Mouse (Mus musculus) megakaryocyte-erythroid progenitor cell, adult 5 weeks (primary cell): ENCODE measurements around the gene Zfp467. TPM values are rescaled to one million over a fixed set of nuclear protein-coding genes. Genes with fewer than 3 reads are reported as not detected.

ENCODE experiments used
- polyA plus RNA-seq: library from polyadenylated mRNA; stranded (reverse); fragments of >175 nt; gene quantifications from 2 replicates; pipeline ENCODE4 v1.2.3, GENCODE M21; 2012

The Zfp467 gene
- 11.4 and 11.6 TPM in 2 replicates for polyA plus RNA-seq

GRCm38 (mm10) chr6:48445181-48446101, at the start of gene Zfp467:
Zfp467 (minus strand) TSS chr6:48445825.

GRCm38 (mm10) chr6:48447929-48448328, 2.3 kb upstream of the Zfp467 start, which contains the start of gene Sspo:
Sspo (plus strand) TSS chr6:48448229.

GRCm38 (mm10) chr6:48395105-48396007, 50.3 kb downstream of the Zfp467 start, which contains the start of gene Krba1:
Krba1 (plus strand) TSS chr6:48395586.

Other genes with a start within 250 kb of the Zfp467 start
- gene Krba1, start 50.2 kb downstream of the Zfp467 start, polyA plus RNA-seq, result 9.7 and 11.1 TPM in 2 replicates
- gene Sspo, start 2.4 kb upstream of the Zfp467 start, polyA plus RNA-seq, result 0.06 and 0.11 TPM in 2 replicates
- gene Atp6v0e2, start 91.8 kb upstream of the Zfp467 start, polyA plus RNA-seq, result 0.05 TPM in 1 of 2 replicates, not detected in the other
- gene Lrrc61, start 109.0 kb upstream of the Zfp467 start, polyA plus RNA-seq, result 13.1 and 17.1 TPM in 2 replicates
- gene Rarres2, start 127.0 kb upstream of the Zfp467 start, polyA plus RNA-seq, result not detected in 2 replicates
- gene Gm45021, start 143.8 kb upstream of the Zfp467 start, polyA plus RNA-seq, result not detected in 2 replicates
- 37.9 and 45.1 TPM in 2 replicates for gene Repin1, start 148.1 kb upstream of the Zfp467 start, polyA plus RNA-seq
- gene Gm44965, start 148.1 kb upstream of the Zfp467 start, polyA plus RNA-seq, result 5.2 and 6.3 TPM in 2 replicates
- gene Zfp775, start 156.2 kb upstream of the Zfp467 start, polyA plus RNA-seq, result 2.4 and 2.7 TPM in 2 replicates
- gene AI854703, start 180.9 kb upstream of the Zfp467 start, polyA plus RNA-seq, result 1.9 and 2.7 TPM in 2 replicates
- gene Gimap8, start 201.4 kb upstream of the Zfp467 start, polyA plus RNA-seq, result 0.53 and 0.70 TPM in 2 replicates
- gene Gimap9, start 230.3 kb upstream of the Zfp467 start, polyA plus RNA-seq, result 1.3 and 2.0 TPM in 2 replicates
- 0.69 and 1.0 TPM in 2 replicates for gene Gimap4, start 238.7 kb upstream of the Zfp467 start, polyA plus RNA-seq